Mouse (Mus musculus) cerebellum, postnatal 36 days (tissue): ENCODE measurements around the gene Lysmd4.

Source experiments
- DNase-seq, 2 experiments: peaks; one replicate each; pipeline ENCODE4 v3.0.0; 2021 to 2022; ENCODE audit warnings: mixed read lengths in 2 of 2

Lysmd4 gene

DNA sequence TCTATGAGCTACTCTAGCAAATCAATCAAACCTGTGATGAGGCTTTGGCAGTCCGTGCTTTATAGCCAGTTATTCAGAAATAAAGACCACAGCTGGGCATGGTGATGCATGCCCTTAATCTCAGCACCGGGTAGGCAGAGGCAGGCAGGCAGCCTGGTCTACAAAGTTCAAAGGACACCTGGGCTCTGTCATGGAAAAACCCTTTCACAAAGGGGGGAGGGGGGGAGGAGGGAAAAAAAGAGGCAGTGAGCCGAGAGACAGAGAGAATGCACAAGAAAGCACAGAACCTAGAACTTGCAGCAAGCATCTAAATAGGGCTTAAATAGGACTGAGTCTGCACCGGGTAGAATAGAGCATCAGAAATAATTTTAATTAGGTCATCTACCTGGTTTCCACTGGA is 130.6 kb downstream of the Lysmd4 start:
- DNase-seq, result no peak

DNA sequence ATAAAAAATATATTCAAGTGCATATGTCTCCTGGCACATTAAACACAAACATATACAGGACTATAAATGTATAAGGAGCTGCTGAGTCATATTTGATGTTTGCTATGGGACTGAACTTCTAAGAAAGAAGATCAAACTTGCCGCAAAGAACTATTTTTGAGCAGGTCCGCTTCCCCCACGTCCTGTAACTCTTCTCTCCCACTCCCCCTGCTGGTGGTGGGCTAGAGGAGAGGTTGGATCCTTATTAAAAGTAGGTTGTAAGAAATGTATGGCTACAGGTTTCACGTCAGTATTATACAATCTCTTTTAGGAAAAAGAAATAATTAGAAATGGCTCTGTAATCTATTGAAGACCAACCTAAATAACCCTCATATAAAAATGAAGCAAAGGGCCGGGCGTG is 131.3 kb downstream of the Lysmd4 start:
- no peak for DNase-seq

DNA sequence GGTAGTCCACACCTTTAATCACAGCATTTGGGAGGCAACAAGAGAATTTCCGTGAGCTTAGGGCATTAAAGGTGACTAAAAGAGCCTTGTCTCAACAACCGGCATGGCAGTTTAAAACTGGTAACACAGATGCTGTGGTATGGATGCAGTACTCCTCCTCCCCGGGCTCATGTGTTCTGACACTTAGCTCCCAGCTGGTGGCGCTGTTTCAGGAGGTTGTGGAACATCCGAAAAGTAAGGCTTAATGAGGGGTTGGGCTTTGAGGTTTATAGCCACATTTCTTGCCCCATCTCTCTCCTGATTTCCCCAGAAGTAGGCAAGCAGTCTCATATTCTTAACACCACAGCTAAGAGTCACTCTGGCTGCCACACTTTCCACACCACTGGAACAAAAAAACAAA is 133.5 kb downstream of the Lysmd4 start:
- DNase-seq, result no peak
